26 mouse cellular contexts compared by ENCODE assay signal in the genomic region with DNA sequence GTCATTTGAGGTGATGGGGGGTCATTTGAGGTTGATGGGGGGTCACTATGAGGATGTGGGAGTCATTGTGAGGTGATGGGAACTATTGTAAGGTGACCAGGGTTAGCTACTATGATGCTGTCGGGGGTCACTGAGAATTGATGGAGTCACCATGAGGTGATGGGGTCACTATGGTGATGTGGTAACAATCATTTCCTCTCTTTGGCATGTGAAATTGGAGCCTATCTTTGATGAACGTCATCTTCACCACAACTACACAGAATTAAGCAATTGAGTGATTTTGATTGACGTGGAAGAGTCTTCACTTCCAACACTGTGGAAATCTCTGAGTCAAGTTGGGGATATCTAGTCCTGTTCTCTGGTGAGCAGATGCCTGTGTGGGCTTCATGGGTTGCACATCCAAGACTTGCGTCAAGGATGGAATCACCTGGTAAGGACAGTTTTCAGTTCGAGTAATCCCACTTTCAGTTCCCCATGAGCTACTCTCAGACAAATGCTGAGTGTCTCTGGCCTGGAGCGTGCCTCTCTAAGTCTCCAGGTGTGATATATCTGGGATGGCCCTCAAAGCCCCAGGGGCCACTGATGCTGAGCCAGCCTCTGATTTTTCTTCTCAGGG.
DNase-seq lines count a peak whose midpoint lies in the region; ATAC-seq and TF ChIP-seq lines count a peak whose summit lies in the region.
"Had no signal": no experiment of that assay in that cellular context is flagged by ENCODE, and none has a peak within 500 bp of the region (broad histone marks: within the 10 kb centered on the region; RNA-seq: fewer than 3 reads in every experiment).

No protein-coding gene starts in this region.

- no peaks in the 10 kb centered on the region for H3K27me3 ChIP-seq in testis, adult 2 months (ENCODE audit: control insufficient read depth, insufficient read depth, low read length)
- H3K27me3 ChIP-seq in splenic B cell, adult 2 months (ENCODE audit: control insufficient read depth, insufficient read depth, low read length, poor library complexity, severe bottlenecking), result no peaks in the 10 kb centered on the region
- H3K27me3 ChIP-seq: embryonic facial prominence, embryonic 12.5 days; embryonic facial prominence, embryonic 15.5 days; hindbrain, embryonic 12.5 days; hindbrain, embryonic 15.5 days; intestine, embryonic 15.5 days; Patski had no signal

- intact Hi-C loops in left cerebral cortex, adult 2 months (cut with DNase I), result no loop called here
- intact Hi-C loops in left cerebral cortex, postnatal 25 days (cut with DNase I), result no loop called here

- TF ChIP-seq CTCF in testis, adult 2 months (IDR thresholded peaks at IDR 0.05; ENCODE audit: control insufficient read depth, insufficient read depth, insufficient replicate concordance, low read depth, low read length), result no peak
- TF ChIP-seq CTCF in left cerebral cortex, adult 2 months (IDR thresholded peaks at IDR 0.05), result no peak

- H3K4me1 ChIP-seq in testis, adult 2 months (ENCODE audit: control insufficient read depth, insufficient read depth, low read length), result no peaks in the 10 kb centered on the region
- H3K4me1 ChIP-seq: embryonic facial prominence, embryonic 12.5 days; embryonic facial prominence, embryonic 15.5 days; heart, embryonic 10.5 days; hindbrain, embryonic 12.5 days; hindbrain, embryonic 15.5 days; intestine, embryonic 15.5 days had no signal

- H3K36me3 ChIP-seq in testis, adult 2 months (ENCODE audit: control insufficient read depth, insufficient read depth, low read length), result no peaks in the 10 kb centered on the region
- no peaks in the 10 kb centered on the region for H3K36me3 ChIP-seq in splenic B cell, adult 2 months (ENCODE audit: control insufficient read depth, insufficient read depth, low read length, poor library complexity, severe bottlenecking)
- H3K36me3 ChIP-seq: embryonic facial prominence, embryonic 12.5 days; embryonic facial prominence, embryonic 15.5 days; G1E; heart, embryonic 10.5 days; hindbrain, embryonic 12.5 days; hindbrain, embryonic 15.5 days; intestine, embryonic 15.5 days had no signal

- TF ChIP-seq POLR2A in testis, adult 2 months (IDR thresholded peaks at IDR 0.05; ENCODE audit: control insufficient read depth, low read depth, low read length), result no peak

- no peak overlapping the region for H3K27ac ChIP-seq in testis, adult 2 months (ENCODE audit: control insufficient read depth, insufficient read depth, low read depth, low read length)
- H3K27ac ChIP-seq in left cerebral cortex, adult 2 months, result no peak overlapping the region
- H3K27ac ChIP-seq: embryonic facial prominence, embryonic 12.5 days; embryonic facial prominence, embryonic 15.5 days; gastrocnemius, adult 2 months; heart, adult 2 months; heart, embryonic 10.5 days; hindbrain, embryonic 12.5 days; hindbrain, embryonic 15.5 days; intestine, embryonic 15.5 days had no signal

- peak; percentile 19 for ATAC-seq in common myeloid progenitor, adult 5-6 weeks (replicated peaks; ENCODE audit: low read depth, poor library complexity, severe bottlenecking)
- ATAC-seq in megakaryocyte progenitor cell, adult 5-6 weeks (replicated peaks; ENCODE audit: poor library complexity), result peak; percentile 53
- ATAC-seq: forebrain, embryonic 14.5 days; forebrain, postnatal 0 days; intestine, embryonic 15.5 days; Patski had no signal

- H3K4me3 ChIP-seq in testis, adult 2 months (ENCODE audit: control insufficient read depth, low read depth, low read length), result peak overlapping the region; percentile 24; the same call in 1 of the 2 replicates
- no peak overlapping the region for H3K4me3 ChIP-seq in left cerebral cortex, adult 2 months
- H3K4me3 ChIP-seq: embryonic facial prominence, embryonic 12.5 days; embryonic facial prominence, embryonic 15.5 days; gastrocnemius, adult 2 months; heart, adult 2 months; heart, embryonic 10.5 days; hindbrain, embryonic 12.5 days; hindbrain, embryonic 15.5 days; intestine, embryonic 15.5 days had no signal

- no peak for DNase-seq in testis, postnatal 14 days (ENCODE audit: low spot score)
- DNase-seq in splenic B cell, adult 2 months (ENCODE audit: low read depth, low spot score), result peak; percentile 70
- no peak for DNase-seq in left cerebral cortex, adult 2 months (ENCODE audit: extremely low spot score in 1 of 2, low spot score in 2 of 2)
- no peak for DNase-seq in left cerebral cortex, postnatal 25 days (ENCODE audit: low spot score in 2 of 2)
- no peak for DNase-seq in retina, postnatal 1 day
- DNase-seq: adrenal gland, postnatal 10 days; adrenal gland, postnatal 36 days; cerebellum, adult 18-20 months; cerebellum, adult 9-10 months; cerebellum, postnatal 25 days; forebrain, postnatal 0 days; gastrocnemius, adult 2 months; gastrocnemius, postnatal 14 days; heart, adult 2 months had no signal
